Mouse (Mus musculus) liver, postnatal 0 days (tissue): Measurements from ENCODE around the gene Sdk1.

Experiments
- CTCF ChIP-seq: sonication (generic); IDR thresholded peaks from 2 replicates; pipeline ENCODE4 v1.5.1; 2016; ENCODE audit warnings: antibody characterized with exemption, low read depth
- EP300 ChIP-seq: IDR thresholded peaks from 2 replicates; pipeline ENCODE4 v1.6.1; 2016; ENCODE audit warnings: antibody characterized with exemption, low read depth, mild to moderate bottlenecking

- TF ChIP-seq CTCF (no peak), EP300 (no peak)
Observed at GRCm38 (mm10) chr5:142100176-142100575, 858.9 kb downstream of the Sdk1 start.
